Mouse (Mus musculus): ENCODE measurements at regions not wholly inside any gene's neighbourhood (a gene's known extent, or its start where the extent isn't known, plus 50 kb on each side); places are given as distances from the start of the nearest gene placed in this dataset.

GRCm38 (mm10) chr12:79917634-79918289 is 195.1 kb downstream of the Zfp36l1 start:
- TF ChIP-seq TAL1 (conservative IDR thresholded peaks at IDR 0.05; ENCODE audit: low read depth, low read length), result no peak
- TF ChIP-seq CTCF (IDR thresholded peaks at IDR 0.05; ENCODE audit: low read depth, low read length), result no peak
- no peak for TF ChIP-seq GATA1 (IDR thresholded peaks at IDR 0.05; ENCODE audit: borderline replicate concordance, low read length)
